Mouse (Mus musculus) erythroblast, embryonic 14.5 days (primary cell): ENCODE data around the gene 0610037L13Rik. TPM values are rescaled to one million over a fixed set of nuclear protein-coding genes. Genes with fewer than 3 reads are reported as not detected.

Source experiments
- H3K27me3 ChIP-seq: 2 replicates; pipeline ENCODE4 v1.6.1; 2012; ENCODE audit warnings: inconsistent platforms; ENCODE audit not compliant: control insufficient read depth
- H3K36me3 ChIP-seq: 2 replicates; pipeline ENCODE4 v1.6.1; 2012; ENCODE audit warnings: mild to moderate bottlenecking, inconsistent platforms; ENCODE audit not compliant: control insufficient read depth
- H3K4me1 ChIP-seq: 2 replicates; pipeline ENCODE4 v1.6.1; 2012; ENCODE audit warnings: inconsistent platforms; ENCODE audit not compliant: control insufficient read depth
- H3K4me3 ChIP-seq: replicated peaks from 2 replicates; pipeline ENCODE3; 2012; ENCODE audit warnings: moderate library complexity, mild to moderate bottlenecking, inconsistent platforms
- H3K9me3 ChIP-seq: 2 replicates; pipeline ENCODE4 v1.6.1; 2012; ENCODE audit warnings: low read length, inconsistent platforms, mixed read lengths; ENCODE audit not compliant: control insufficient read depth
- GATA1 ChIP-seq: IDR thresholded peaks from 2 replicates; pipeline ENCODE4 v1.6.1; 2012; ENCODE audit warnings: low read length, inconsistent platforms, mixed read lengths
- TAL1 ChIP-seq: IDR thresholded peaks from 3 replicates; pipeline ENCODE4 v1.6.1; 2012; ENCODE audit warnings: low read length, inconsistent platforms, mixed read lengths
- polyA plus RNA-seq: library from polyadenylated mRNA; stranded (reverse); fragments of >175 nt; gene quantifications from 2 replicates; pipeline ENCODE4 v1.2.3, GENCODE M21; 2012

The 0610037L13Rik gene
- 0.16 and 0.20 TPM in 2 replicates for polyA plus RNA-seq

GRCm38 (mm10) chr4:107889731-107890432 lies at the start of gene 0610037L13Rik:
0610037L13Rik (plus strand) TSS chr4:107889813.
- Histone ChIP-seq H3K4me1 (peaks cover 35% of the 10 kb centered on the region), H3K4me3 (peak within 1 kb of the TSS; percentile 79), H3K9me3 (no peaks in the 10 kb centered on the region), H3K36me3 (peaks cover 72% of the 10 kb centered on the region), H3K27me3 (no peaks in the 10 kb centered on the region)
- TF ChIP-seq GATA1 = no peak
- TF ChIP-seq TAL1 = no peak

GRCm38 (mm10) chr4:107843687-107844086 lies 45.9 kb upstream of the 0610037L13Rik start:
- Histone ChIP-seq H3K36me3 (peaks cover 50% of the 10 kb centered on the region), H3K27me3 (peaks cover 5% of the 10 kb centered on the region; the same call in 1 of the 2 replicates)
- no peak for TF ChIP-seq GATA1
- no peak for TF ChIP-seq TAL1

GRCm38 (mm10) chr4:107844971-107845370 lies 44.6 kb upstream of the 0610037L13Rik start:
- Histone ChIP-seq H3K4me1 (peaks cover 17% of the 10 kb centered on the region), H3K9me3 (no peaks in the 10 kb centered on the region), H3K36me3 (peaks cover 51% of the 10 kb centered on the region), H3K4me3 (no peak overlapping the region), H3K27me3 (peaks cover 5% of the 10 kb centered on the region; the same call in 1 of the 2 replicates)
- TF ChIP-seq GATA1 (no peak), TAL1 (no peak)

More at GRCm38 (mm10) chr4:107843687-107844086, 45.9 kb upstream of the 0610037L13Rik start:
- H3K4me3 ChIP-seq = no peak overlapping the region
- H3K9me3 ChIP-seq = no peaks in the 10 kb centered on the region
- peaks cover 17% of the 10 kb centered on the region for H3K4me1 ChIP-seq

GRCm38 (mm10) chr4:107846795-107847194 lies 42.8 kb upstream of the 0610037L13Rik start:
- Histone ChIP-seq H3K4me3 (no peak overlapping the region), H3K4me1 (peaks cover 15% of the 10 kb centered on the region), H3K36me3 (peaks cover 58% of the 10 kb centered on the region), H3K9me3 (no peaks in the 10 kb centered on the region), H3K27me3 (peaks cover 5% of the 10 kb centered on the region; the same call in 1 of the 2 replicates)
- no peak for TF ChIP-seq TAL1
- no peak for TF ChIP-seq GATA1

GRCm38 (mm10) chr4:107848546-107848945 lies 41.1 kb upstream of the 0610037L13Rik start:
- no peaks in the 10 kb centered on the region for H3K4me1 ChIP-seq
- no peaks in the 10 kb centered on the region for H3K9me3 ChIP-seq
- peaks cover 5% of the 10 kb centered on the region; the same call in 1 of the 2 replicates for H3K27me3 ChIP-seq
- peaks cover 56% of the 10 kb centered on the region for H3K36me3 ChIP-seq
- TF ChIP-seq GATA1 (no peak), TAL1 (no peak)
- H3K4me3 ChIP-seq = no peak overlapping the region

- peaks cover 5% of the 10 kb centered on the region; the same call in 1 of the 2 replicates for H3K27me3 ChIP-seq
- H3K4me3 ChIP-seq = no peak overlapping the region
- H3K9me3 ChIP-seq = no peaks in the 10 kb centered on the region
- H3K36me3 ChIP-seq = peaks cover 61% of the 10 kb centered on the region
- no peak for TF ChIP-seq GATA1
- no peak for TF ChIP-seq TAL1
- H3K4me1 ChIP-seq = no peaks in the 10 kb centered on the region
Observed at GRCm38 (mm10) chr4:107849621-107850020, 40.0 kb upstream of the 0610037L13Rik start.

GRCm38 (mm10) chr4:107850091-107850490 lies 39.5 kb upstream of the 0610037L13Rik start:
- H3K9me3 ChIP-seq = no peaks in the 10 kb centered on the region
- H3K4me3 ChIP-seq = no peak overlapping the region
- TF ChIP-seq TAL1 = no peak
- no peak for TF ChIP-seq GATA1
- H3K36me3 ChIP-seq = peaks cover 66% of the 10 kb centered on the region
- no peaks in the 10 kb centered on the region for H3K4me1 ChIP-seq
- peaks cover 5% of the 10 kb centered on the region; the same call in 1 of the 2 replicates for H3K27me3 ChIP-seq

GRCm38 (mm10) chr4:107853333-107853732 lies 36.3 kb upstream of the 0610037L13Rik start:
- H3K4me3 ChIP-seq = no peak overlapping the region
- H3K36me3 ChIP-seq = peaks cover 71% of the 10 kb centered on the region
- no peak for TF ChIP-seq GATA1
- no peak for TF ChIP-seq TAL1
- H3K9me3 ChIP-seq = no peaks in the 10 kb centered on the region
- H3K27me3 ChIP-seq = no peaks in the 10 kb centered on the region
- H3K4me1 ChIP-seq = no peaks in the 10 kb centered on the region

- H3K27me3 ChIP-seq = no peaks in the 10 kb centered on the region
- H3K4me3 ChIP-seq = no peak overlapping the region
- H3K9me3 ChIP-seq = no peaks in the 10 kb centered on the region
- H3K36me3 ChIP-seq = peaks cover 72% of the 10 kb centered on the region
- no peak for TF ChIP-seq GATA1
- TF ChIP-seq TAL1 = no peak
- H3K4me1 ChIP-seq = no peaks in the 10 kb centered on the region
Observed at GRCm38 (mm10) chr4:107853836-107854235, 35.8 kb upstream of the 0610037L13Rik start.
